Mouse (Mus musculus): ENCODE data around the gene Angpt4. TPM values are rescaled to one million over a fixed set of nuclear protein-coding genes. Genes with fewer than 3 reads are reported as not detected.

Angpt4 gene
- total RNA-seq (2021): under 1 TPM in 1 of 2 experiments, not detected in 1; 0.20 TPM
- long read RNA-seq, experiment 1, partial matches to known transcripts: 0 of 1 reads
- long read RNA-seq, experiment 1, other reads (novel, unspliced or antisense): 0 of 1 reads
- long read RNA-seq, experiment 2, partial matches to known transcripts: 0 of 1 reads
- long read RNA-seq, experiment 2, other reads (novel, unspliced or antisense): 0 of 1 reads

DNA sequence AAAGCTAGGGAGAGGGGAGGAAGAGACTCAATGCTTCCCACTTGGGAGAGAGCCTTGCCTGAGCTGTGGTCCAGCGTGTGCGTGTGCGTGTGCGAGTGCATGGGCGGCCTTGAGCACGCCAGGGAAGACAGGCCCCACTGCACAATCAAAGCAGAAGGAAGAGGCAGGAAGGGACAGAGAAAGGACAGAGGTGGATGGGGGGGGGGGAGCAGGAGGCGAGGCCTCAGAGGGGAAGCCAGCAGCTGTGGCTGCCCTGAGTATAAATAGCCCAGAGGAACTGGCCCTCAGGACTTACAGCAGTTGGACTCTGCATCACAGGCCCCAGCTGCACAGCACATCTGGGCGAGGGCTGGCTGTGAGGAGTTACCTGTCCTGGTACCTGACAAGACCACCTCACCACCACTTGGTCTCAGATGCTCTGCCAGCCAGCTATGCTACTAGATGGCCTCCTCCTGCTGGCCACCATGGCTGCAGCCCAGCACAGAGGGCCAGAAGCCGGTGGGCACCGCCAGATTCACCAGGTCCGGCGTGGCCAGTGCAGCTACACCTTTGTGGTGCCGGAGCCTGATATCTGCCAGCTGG lies at the start of gene Angpt4:
Gene Angpt4 (plus strand): TSS at position 292 of the 582 bp plus-strand sequence.
- intact Hi-C loops (cut with DNase I): no loop called here
- TF ChIP-seq CTCF (IDR thresholded peaks at IDR 0.05): no peak
- peak; percentile 35 for DNase-seq
- Histone ChIP-seq H3K4me3 (no peak within 1 kb of the TSS), H3K27ac (0 out of 2 replicates have a peak within 1 kb of the TSS, but pooled peaks have one; percentile 31)

- Histone ChIP-seq H3K27ac (no peak overlapping the region), H3K4me3 (no peak overlapping the region)
- intact Hi-C loops (cut with DNase I): no loop called here
- no peak for DNase-seq
- peak; percentile 67 for TF ChIP-seq CTCF (IDR thresholded peaks at IDR 0.05)
These were observed 48.7 kb upstream of the Angpt4 start for GRCm38 (mm10) chr2:151862257-151862810.

DNA sequence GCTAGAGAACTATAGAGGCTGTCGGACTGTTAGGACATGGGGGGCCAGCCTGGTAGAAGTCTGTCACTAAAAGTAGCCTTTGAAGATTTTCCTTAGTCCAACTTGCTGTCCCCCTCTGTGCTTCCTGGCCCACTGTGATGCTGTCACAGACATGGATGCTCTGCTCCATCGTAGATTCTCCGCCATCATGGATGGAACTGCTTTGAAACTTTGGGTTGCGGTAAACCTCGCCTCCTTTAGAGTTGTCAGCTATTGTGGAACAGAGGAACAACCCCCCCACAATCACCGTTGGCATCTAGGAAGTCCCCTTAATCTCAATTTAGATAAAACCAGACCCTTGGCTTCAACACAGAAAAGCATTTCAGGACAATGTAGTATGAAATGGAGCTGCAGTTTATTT lies 46.1 kb upstream of the Angpt4 start:
- H3K27ac ChIP-seq: no peak overlapping the region
- intact Hi-C loops (cut with DNase I): no loop called here
- no peak for DNase-seq
- no peak for TF ChIP-seq CTCF (IDR thresholded peaks at IDR 0.05)
- no peak overlapping the region for H3K4me3 ChIP-seq

DNA sequence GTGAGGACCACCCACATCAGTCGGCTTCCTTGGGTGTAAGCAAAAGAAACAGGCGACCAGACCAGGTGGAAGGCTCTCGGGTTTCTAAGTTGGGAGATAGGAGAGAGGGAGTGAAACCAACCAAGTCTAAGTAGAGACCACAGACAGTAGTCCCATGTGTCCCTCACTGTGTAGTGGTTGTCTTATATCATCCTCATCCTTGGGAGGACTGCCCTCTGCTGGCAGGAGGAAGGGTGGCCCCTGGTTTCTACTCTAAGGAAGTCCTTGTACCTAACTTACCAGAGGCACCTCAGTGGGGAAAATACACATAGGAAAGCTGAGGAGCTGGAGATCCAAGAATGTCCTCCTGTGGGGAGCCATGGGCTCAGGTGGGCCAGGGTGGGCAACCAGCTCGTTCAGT lies 44.5 kb upstream of the Angpt4 start:
- peak; percentile 53 for TF ChIP-seq CTCF (IDR thresholded peaks at IDR 0.05)
- H3K4me3 ChIP-seq: no peak overlapping the region
- H3K27ac ChIP-seq: no peak overlapping the region
- DNase-seq: peak; percentile 31
- intact Hi-C loops (cut with DNase I): no loop called here

DNA sequence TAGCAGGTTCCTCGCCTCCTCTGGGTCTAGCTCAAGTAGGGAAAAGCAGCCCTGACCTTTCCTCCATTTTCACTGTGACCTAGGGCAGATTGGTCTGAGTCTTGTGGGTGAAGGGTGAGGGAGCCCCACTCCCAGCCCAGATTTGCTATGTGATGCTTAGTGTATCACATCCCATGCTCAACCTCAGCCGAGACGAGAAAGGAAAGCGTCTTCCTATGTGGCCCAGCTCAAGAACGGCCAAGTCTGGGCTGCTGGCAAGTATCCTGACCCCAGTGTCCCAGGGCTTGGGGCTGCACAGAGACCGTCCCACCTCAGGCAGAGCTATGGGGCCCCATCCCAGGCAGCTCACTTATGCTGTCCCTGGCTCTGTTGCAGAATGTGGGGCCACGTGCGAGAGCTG lies 42.8 kb upstream of the Angpt4 start:
- no peak for TF ChIP-seq CTCF (IDR thresholded peaks at IDR 0.05)
- DNase-seq: no peak
- no peak overlapping the region for H3K4me3 ChIP-seq
- H3K27ac ChIP-seq: no peak overlapping the region
- intact Hi-C loops (cut with DNase I): no loop called here

- DNase-seq: peak; percentile 13
These were observed 36.5 kb upstream of the Angpt4 start for GRCm38 (mm10) chr2:151874551-151874950.

GRCm38 (mm10) chr2:151876012-151876485 lies 35.0 kb upstream of the Angpt4 start:
- Histone ChIP-seq H3K4me3 (no peak overlapping the region), H3K27ac (no peak overlapping the region)
- peak; percentile 93 for TF ChIP-seq CTCF (IDR thresholded peaks at IDR 0.05)
- DNase-seq: peak; percentile 42
- intact Hi-C loops (cut with DNase I): loop anchor here (2.0 to 5.0 kb wide), 2 partner anchors 51 to 119 kb away; no protein-coding TSS in a partner anchor

More at GRCm38 (mm10) chr2:151874551-151874950, 36.5 kb upstream of the Angpt4 start:
- H3K4me3 ChIP-seq: no peak overlapping the region
- no peak overlapping the region for H3K27ac ChIP-seq
- intact Hi-C loops (cut with DNase I): no loop called here
- peak; percentile 46 for TF ChIP-seq CTCF (IDR thresholded peaks at IDR 0.05)

GRCm38 (mm10) chr2:151878645-151879044 lies 32.4 kb upstream of the Angpt4 start:
- Histone ChIP-seq H3K4me3 (no peak overlapping the region), H3K27ac (no peak overlapping the region)
- TF ChIP-seq CTCF (IDR thresholded peaks at IDR 0.05): no peak
- no peak for DNase-seq
- intact Hi-C loops (cut with DNase I): loop anchor here (5.0 kb wide), 1 partner anchor 49 kb away; no protein-coding TSS in a partner anchor

DNA sequence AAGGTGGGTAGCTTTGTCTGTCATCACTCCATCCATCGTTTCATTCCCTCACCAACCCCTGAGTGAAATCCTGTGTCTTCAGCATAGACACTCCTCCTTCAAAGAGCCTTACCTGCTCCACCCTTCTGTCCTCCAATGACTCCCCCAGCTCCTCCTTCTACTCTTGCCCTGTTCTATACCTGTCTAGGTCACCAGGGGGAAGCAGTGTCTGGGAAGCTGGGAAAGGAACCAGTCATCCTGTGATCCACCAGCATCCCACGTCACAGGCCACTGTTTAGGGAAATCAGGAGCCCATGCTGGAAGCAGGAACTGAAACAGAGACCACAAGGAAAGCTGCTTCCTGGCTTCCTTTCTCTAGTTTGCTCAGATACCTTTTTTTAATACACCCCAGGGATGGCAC lies 31.2 kb upstream of the Angpt4 start:
- no peak for TF ChIP-seq CTCF (IDR thresholded peaks at IDR 0.05)
- Histone ChIP-seq H3K4me3 (no peak overlapping the region), H3K27ac (no peak overlapping the region)
- intact Hi-C loops (cut with DNase I): loop anchor here (5.0 kb wide), 1 partner anchor 48 kb away; no protein-coding TSS in a partner anchor
- DNase-seq: no peak

- H3K4me3 ChIP-seq: no peak overlapping the region
- TF ChIP-seq CTCF (IDR thresholded peaks at IDR 0.05): no peak
- intact Hi-C loops (cut with DNase I): no loop called here
- no peak overlapping the region for H3K27ac ChIP-seq
- DNase-seq: no peak
These were observed 20.0 kb upstream of the Angpt4 start for GRCm38 (mm10) chr2:151891031-151891430.

GRCm38 (mm10) chr2:151893122-151893774 lies 17.8 kb upstream of the Angpt4 start:
- intact Hi-C loops (cut with DNase I): no loop called here
- no peak for TF ChIP-seq CTCF (IDR thresholded peaks at IDR 0.05)
- H3K4me3 ChIP-seq: no peak overlapping the region
- DNase-seq: no peak
- H3K27ac ChIP-seq: no peak overlapping the region

DNA sequence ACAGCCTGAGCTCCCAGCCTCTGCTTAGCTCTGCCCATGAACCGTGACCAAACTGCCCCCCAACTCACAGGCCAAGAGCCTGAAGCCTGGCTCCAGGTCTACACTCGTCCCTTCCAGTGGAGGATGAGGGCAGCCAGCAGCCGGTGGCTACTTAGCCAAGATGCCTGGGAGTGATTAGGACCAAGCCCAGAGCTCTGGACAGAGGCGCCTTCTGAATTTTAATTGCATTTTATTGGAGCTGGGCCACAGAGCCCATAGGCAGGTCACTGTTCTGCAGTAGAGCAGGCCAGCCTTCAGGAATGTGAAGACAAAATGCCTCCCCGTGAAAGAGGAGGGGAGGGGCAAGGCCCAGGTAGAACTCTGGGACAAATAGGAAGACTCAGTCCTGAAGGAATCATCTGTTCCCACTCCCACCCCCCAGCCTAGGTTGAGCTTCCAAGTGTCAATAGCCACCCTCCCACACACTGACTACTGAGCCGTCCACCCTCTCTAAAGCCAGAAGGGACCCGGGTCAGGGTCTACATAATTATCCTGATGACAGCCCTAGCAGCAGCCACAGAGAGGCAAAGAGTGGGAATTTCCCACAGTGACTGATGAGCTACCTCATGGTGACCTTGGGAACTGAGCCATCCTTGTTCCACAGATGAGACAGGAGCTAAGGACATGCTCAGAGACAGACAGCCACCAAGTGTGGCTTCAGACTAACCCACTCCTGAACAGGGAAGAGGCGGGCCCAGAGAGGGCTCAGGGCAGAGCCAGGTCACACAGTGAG lies 16.6 kb upstream of the Angpt4 start:
- intact Hi-C loops (cut with DNase I): no loop called here
- Histone ChIP-seq H3K4me3 (no peak overlapping the region), H3K27ac (no peak overlapping the region)
- DNase-seq: no peak
- TF ChIP-seq CTCF (IDR thresholded peaks at IDR 0.05): no peak
